In genomic region chr10:117174645-117175044, GRCm38 (mm10) we compare ENCODE assay signal across 12 mouse cellular contexts. TPM values are rescaled to one million over a fixed set of nuclear protein-coding genes. Genes with fewer than 3 reads are reported as not detected.
DNase-seq lines count a peak whose midpoint lies in the region; ATAC-seq lines count a peak whose summit lies in the region.
"Had no signal": no experiment of that assay in that cellular context is flagged by ENCODE, and none has a peak within 500 bp of the region (broad histone marks: within the 10 kb centered on the region; RNA-seq: fewer than 3 reads in every experiment).

No protein-coding gene starts in this region.

- H3K4me2 ChIP-seq in lung, embryonic 15.5 days, result 0 out of 2 replicates have a peak overlapping the region, but pooled peaks have one; percentile 6
- H3K4me2 ChIP-seq in intestine, embryonic 16.5 days (ENCODE audit: low read depth, low read length), result no peak overlapping the region

- no peaks in the 10 kb centered on the region for H3K36me3 ChIP-seq in lung, embryonic 15.5 days
- no peaks in the 10 kb centered on the region for H3K36me3 ChIP-seq in intestine, embryonic 16.5 days (ENCODE audit: control insufficient read depth, insufficient read depth, low read length)

- WGBS in lung, embryonic 15.5 days, result 64% methylated on average over 12 of the region's 12 CpGs
- WGBS in intestine, embryonic 16.5 days, result 56% methylated on average over 12 of the region's 12 CpGs

- no peak for ATAC-seq in lung, embryonic 15.5 days (ENCODE audit: borderline replicate concordance, extremely low read depth, low FRiP score, low TSS enrichment)
- ATAC-seq in intestine, embryonic 16.5 days, result peak; percentile 38

- H3K9me3 ChIP-seq in lung, embryonic 15.5 days, result no peaks in the 10 kb centered on the region
- H3K9me3 ChIP-seq in intestine, embryonic 16.5 days (ENCODE audit: control insufficient read depth, low read length), result no peaks in the 10 kb centered on the region

- H3K4me1 ChIP-seq in lung, embryonic 15.5 days, result peaks cover 11% of the 10 kb centered on the region; the same call in 1 of the 2 replicates
- H3K4me1 ChIP-seq in intestine, embryonic 16.5 days (ENCODE audit: control insufficient read depth, insufficient read depth, low read length), result peaks cover 4% of the 10 kb centered on the region

- no peak overlapping the region for H3K9ac ChIP-seq in lung, embryonic 15.5 days
- H3K9ac ChIP-seq in intestine, embryonic 16.5 days (ENCODE audit: low read depth, low read length), result no peak overlapping the region

- H3K4me3 ChIP-seq in lung, embryonic 15.5 days, result no peak overlapping the region
- H3K4me3 ChIP-seq in intestine, embryonic 16.5 days (ENCODE audit: low read length), result no peak overlapping the region
- H3K4me3 ChIP-seq: gastrocnemius, adult 2 months; left cerebral cortex, adult 2 months had no signal

- peak; percentile 23 for DNase-seq in embryo, embryonic 10 days (ENCODE audit: low spot score)
- no peak for DNase-seq in embryo, embryonic 10.5 days (ENCODE audit: low spot score)
- no peak for DNase-seq in lung, postnatal 10 days
- DNase-seq in urinary bladder, postnatal 10 days (ENCODE audit: low spot score), result no peak
- no peak for DNase-seq in thymus, postnatal 36 days
- no peak for DNase-seq in urinary bladder, postnatal 25 days (ENCODE audit: low spot score)
- DNase-seq: B cell, adult 2 months; gastrocnemius, adult 2 months; thymus, postnatal 4 days had no signal

- no peak overlapping the region for H3K27ac ChIP-seq in lung, embryonic 15.5 days
- H3K27ac ChIP-seq in intestine, embryonic 16.5 days (ENCODE audit: low read length), result no peak overlapping the region
- H3K27ac ChIP-seq: gastrocnemius, adult 2 months; left cerebral cortex, adult 2 months had no signal

- H3K27me3 ChIP-seq in lung, embryonic 15.5 days, result no peaks in the 10 kb centered on the region
- H3K27me3 ChIP-seq in intestine, embryonic 16.5 days (replicated peaks; ENCODE audit: control insufficient read depth, insufficient read depth, low read length), result no peaks in the 10 kb centered on the region

RNA-seq across cellular contexts. Expression of gene Frs2, which starts 26.3 kb away (rescaled TPM):
- 14.5 and 17.4 TPM in 2 replicates for polyA plus RNA-seq in lung, embryonic 15.5 days (2015; fragmentation: Nextera tagmentation; extraction: Ambion mirVana)
- 13.9 and 15.6 TPM in 2 replicates for polyA plus RNA-seq in intestine, embryonic 16.5 days (2015; fragmentation: Nextera tagmentation; extraction: Ambion mirVana)

RNA-seq across cellular contexts. Expression of gene Yeats4, which starts 49.7 kb away (rescaled TPM):
- 59.3 and 60.6 TPM in 2 replicates for polyA plus RNA-seq in lung, embryonic 15.5 days (2015; fragmentation: Nextera tagmentation; extraction: Ambion mirVana)
- polyA plus RNA-seq in intestine, embryonic 16.5 days (2015; fragmentation: Nextera tagmentation; extraction: Ambion mirVana), result 52.2 and 54.8 TPM in 2 replicates
